In the genomic region with DNA sequence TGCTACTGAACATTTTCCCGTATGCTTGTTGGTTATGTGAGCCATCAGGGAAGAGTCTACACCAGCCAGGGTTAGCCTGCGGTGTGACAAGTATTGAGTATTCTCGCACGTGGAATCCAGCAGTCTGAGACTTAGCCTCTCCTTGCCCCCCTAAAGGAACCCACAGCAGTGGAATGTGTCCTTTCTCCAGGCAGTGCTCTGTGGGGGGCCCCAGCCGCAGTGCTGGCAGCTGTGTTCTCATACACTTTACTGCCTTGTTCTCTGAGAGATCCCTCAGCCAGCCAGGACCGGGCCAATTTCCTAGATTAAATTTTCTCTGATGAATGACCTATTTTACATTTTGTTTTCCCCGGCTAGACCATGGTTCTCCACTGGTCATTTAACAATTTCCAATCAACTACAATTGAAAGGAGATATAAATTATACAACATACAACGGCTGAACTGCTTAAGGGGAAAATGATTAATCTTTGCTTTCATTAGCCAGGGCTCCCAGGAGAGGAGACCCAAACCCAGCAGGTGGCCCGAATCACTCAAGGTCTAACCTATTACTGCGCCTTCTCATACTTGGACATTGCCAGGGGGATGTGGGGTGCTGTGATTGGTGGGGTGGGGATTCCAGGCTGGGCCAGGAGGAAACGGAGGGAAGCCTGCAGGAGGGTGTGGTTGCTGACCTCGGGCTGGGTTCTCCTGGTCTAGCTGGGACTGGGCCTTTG, we compare ENCODE assay signal across 12 mouse cellular contexts. TPM values are rescaled to one million over a fixed set of nuclear protein-coding genes. Genes with fewer than 3 reads are reported as not detected.
DNase-seq lines count a peak whose midpoint lies in the region; ATAC-seq and TF ChIP-seq lines count a peak whose summit lies in the region.
"Had no signal": no experiment of that assay in that cellular context is flagged by ENCODE, and none has a peak within 500 bp of the region (broad histone marks: within the 10 kb centered on the region; RNA-seq: fewer than 3 reads in every experiment).

No protein-coding gene starts in this region.

- H3K4me3 ChIP-seq in kidney, embryonic 15.5 days (replicated peaks), result no peak overlapping the region
- no peak overlapping the region for H3K4me3 ChIP-seq in hindbrain, postnatal 0 days (ENCODE audit: low read length)
- H3K4me3 ChIP-seq: forebrain, embryonic 13.5 days had no signal

- no peak for DNase-seq in kidney, adult 18-20 months
- DNase-seq in R1 (ENCODE audit: low read depth, low spot score), result peak; percentile 77
- DNase-seq in hindbrain, postnatal 0 days (ENCODE audit: low spot score), result peak; percentile 37
- DNase-seq in retina, embryonic 14.5 days (ENCODE audit: low spot score), result peak; percentile 35
- DNase-seq in gastrocnemius, postnatal 10 days, result no peak
- DNase-seq in frontal cortex, adult 2 months (ENCODE audit: extremely low spot score in 1 of 2, low spot score in 1 of 2), result no peak
- DNase-seq: cerebellum, adult 9-11 months; right cerebral cortex, adult 18-20 months had no signal

- H3K27ac ChIP-seq in kidney, embryonic 15.5 days, result peak overlapping the region; percentile 32
- H3K27ac ChIP-seq in hindbrain, postnatal 0 days, result no peak overlapping the region
- H3K27ac ChIP-seq: forebrain, embryonic 13.5 days had no signal

- 0 out of 2 replicates have a peak, but pooled peaks have one; percentile 49 for ATAC-seq in kidney, embryonic 15.5 days (replicated peaks; ENCODE audit: low FRiP score)
- ATAC-seq in hindbrain, postnatal 0 days, result peak; percentile 66; the same call in 1 of the 2 replicates
- ATAC-seq in activated CD4-positive, CD25-positive, alpha-beta regulatory T cell, adult 4 months, result no peak
- ATAC-seq: forebrain, embryonic 13.5 days; midbrain, embryonic 16.5 days had no signal

- WGBS in kidney, embryonic 15.5 days, result 31% methylated on average over 12 of the region's 12 CpGs
- 37% methylated on average over 12 of the region's 12 CpGs for WGBS in hindbrain, postnatal 0 days

- H3K9ac ChIP-seq in kidney, embryonic 15.5 days, result no peak overlapping the region
- H3K9ac ChIP-seq in hindbrain, postnatal 0 days (replicated peaks; ENCODE audit: low read length), result no peak overlapping the region
- H3K9ac ChIP-seq: forebrain, embryonic 13.5 days had no signal

- H3K36me3 ChIP-seq in kidney, embryonic 15.5 days, result peaks cover 6% of the 10 kb centered on the region
- peaks cover 4% of the 10 kb centered on the region; the same call in 1 of the 2 replicates for H3K36me3 ChIP-seq in hindbrain, postnatal 0 days (ENCODE audit: insufficient read depth, low read length)

- no peak overlapping the region for H3K4me2 ChIP-seq in kidney, embryonic 15.5 days
- H3K4me2 ChIP-seq in hindbrain, postnatal 0 days (ENCODE audit: low read depth, low read length), result no peak overlapping the region
- H3K4me2 ChIP-seq: forebrain, embryonic 13.5 days had no signal

- no peaks in the 10 kb centered on the region for H3K27me3 ChIP-seq in kidney, embryonic 15.5 days
- H3K27me3 ChIP-seq in hindbrain, postnatal 0 days (ENCODE audit: insufficient read depth, low read length), result no peaks in the 10 kb centered on the region
- H3K27me3 ChIP-seq: forebrain, embryonic 13.5 days had no signal

- peaks cover 11% of the 10 kb centered on the region for H3K4me1 ChIP-seq in kidney, embryonic 15.5 days
- no peaks in the 10 kb centered on the region for H3K4me1 ChIP-seq in hindbrain, postnatal 0 days (ENCODE audit: insufficient read depth, low read length)

- TF ChIP-seq CTCF in hindbrain, postnatal 0 days (IDR thresholded peaks at IDR 0.05; ENCODE audit: low read depth), result no peak

- H3K9me3 ChIP-seq in kidney, embryonic 15.5 days (replicated peaks), result no peaks in the 10 kb centered on the region
- H3K9me3 ChIP-seq in hindbrain, postnatal 0 days (ENCODE audit: low read length), result no peaks in the 10 kb centered on the region
- H3K9me3 ChIP-seq: forebrain, embryonic 13.5 days had no signal

RNA-seq across cellular contexts. Expression of gene Cd9, which starts 38.6 kb away (rescaled TPM):
- 137 and 148 TPM in 2 replicates for polyA plus RNA-seq in kidney, embryonic 15.5 days (2015; fragmentation: Nextera tagmentation; extraction: Ambion mirVana)
- total RNA-seq in hindbrain, postnatal 0 days (2014; rRNA removed), result 62.5 and 80.5 TPM in 2 replicates
- polyA plus RNA-seq in hindbrain, postnatal 0 days (2015; fragmentation: Nextera tagmentation; extraction: Ambion mirVana), result 158 and 183 TPM in 2 replicates
- polyA plus RNA-seq in activated CD4-positive, CD25-positive, alpha-beta regulatory T cell, adult 4 months (2017; shearing (Covaris generic)), result 100 to 1,000 TPM in 1 of 2 experiments, 10 to 100 TPM in 1; 73.3 to 104 TPM
- 10 to 100 TPM; 84.5 to 86.4 TPM for total RNA-seq in gastrocnemius, postnatal 10 days (2021)
- polyA plus RNA-seq in frontal cortex, adult 2 months (2012; rRNA removed), result 97.2 and 100 TPM in 2 replicates

Comparison
In these comparisons a context has a peak if more than half of its experiments do, and no peak if none do; other contexts are left out.
1. DNase-seq: peak in R1 (single experiment), hindbrain, postnatal 0 days (single experiment) and retina, embryonic 14.5 days (single experiment); none in kidney, adult 18-20 months (single experiment), gastrocnemius, postnatal 10 days (single experiment) and frontal cortex, adult 2 months (0 of 2).